Mouse (Mus musculus) heart, postnatal 0 days (tissue): ENCODE data around the gene Slbp. TPM values are rescaled to one million over a fixed set of nuclear protein-coding genes. Genes with fewer than 3 reads are reported as not detected.

ENCODE experiments used
- ATAC-seq: fragments of 200-750 bp; cut with Nextera tagmentation; 2 replicates; pipeline ENCODE4 v1.8.0; 2017; ENCODE audit warnings: low read depth, moderate number of reproducible peaks, moderate library complexity; ENCODE audit not compliant: insufficient read depth
- DNase-seq: peaks from one replicate; pipeline ENCODE4 v3.0.0-alpha.2; 2016; ENCODE audit warnings: low spot score
- H3K27ac ChIP-seq: fragments of 300-500 bp; sonication (generic); 2 replicates; pipeline ENCODE4 v1.5.1; 2014; ENCODE audit warnings: low read depth, mild to moderate bottlenecking
- H3K27me3 ChIP-seq: fragments of 300-500 bp; sonication (generic); 2 replicates; pipeline ENCODE4 v1.6.1; 2014; ENCODE audit warnings: low read length, mixed read lengths; ENCODE audit not compliant: control insufficient read depth, insufficient read depth
- H3K36me3 ChIP-seq: fragments of 300-500 bp; sonication (generic); replicated peaks from 2 replicates; pipeline ENCODE4 v1.6.1; 2014; ENCODE audit warnings: low read length, mixed read lengths; ENCODE audit not compliant: control insufficient read depth, insufficient read depth
- H3K4me1 ChIP-seq: fragments of 300-500 bp; sonication (generic); 2 replicates; pipeline ENCODE4 v1.6.1; 2014; ENCODE audit warnings: antibody characterized with exemption; ENCODE audit not compliant: control insufficient read depth, insufficient read depth
- H3K4me2 ChIP-seq: fragments of 300-500 bp; sonication (generic); 2 replicates; pipeline ENCODE4 v1.6.1; 2014; ENCODE audit warnings: low read depth, mild to moderate bottlenecking, low read length, moderate library complexity
- H3K4me3 ChIP-seq: fragments of 300-500 bp; sonication (generic); 2 replicates; pipeline ENCODE4 v1.5.1; 2014; ENCODE audit warnings: low read depth, low read length
- H3K9ac ChIP-seq: fragments of 300-500 bp; sonication (generic); replicated peaks from 2 replicates; pipeline ENCODE4 v1.6.1; 2014; ENCODE audit warnings: low read depth, low read length, mixed read lengths
- H3K9me3 ChIP-seq: fragments of 300-500 bp; sonication (generic); replicated peaks from 2 replicates; pipeline ENCODE4 v1.6.1; 2016; ENCODE audit warnings: low read length; ENCODE audit not compliant: control insufficient read depth
- CTCF ChIP-seq: IDR thresholded peaks from 2 replicates; pipeline ENCODE4 v1.5.1; 2016; ENCODE audit warnings: antibody characterized with exemption, control low read depth, low read depth
- EP300 ChIP-seq: IDR thresholded peaks from 2 replicates; pipeline ENCODE4 v1.6.1; 2016; ENCODE audit warnings: antibody characterized with exemption, low read depth
- WGBS: fragments of 180-500 bp; shearing (Covaris S2); extraction: QIAGEN DNeasy Blood & Tissue Kit; methylation state at CpG from one replicate; pipeline ENCODE4 v1.1.7; 2014; 5-methylcytosine and 5-hydroxymethylcytosine counted together
- polyA plus RNA-seq: library from polyadenylated mRNA; unstranded; fragments of >200 nt; fragmentation: Nextera tagmentation; extraction: Ambion mirVana; gene quantifications from 2 replicates; pipeline ENCODE4 v1.2.1, GENCODE M21; 2015
- total RNA-seq: library from RNA; depleted of rRNA; stranded (reverse); fragments of >200 nt; gene quantifications from 2 replicates; pipeline ENCODE4 v1.2.3, GENCODE M21; 2014; ENCODE audit warnings: low replicate concordance

Gene Slbp
- total and polyA plus RNA-seq, 2 experiments from 2014 or later = 65.4 to 90.6 TPM

DNA sequence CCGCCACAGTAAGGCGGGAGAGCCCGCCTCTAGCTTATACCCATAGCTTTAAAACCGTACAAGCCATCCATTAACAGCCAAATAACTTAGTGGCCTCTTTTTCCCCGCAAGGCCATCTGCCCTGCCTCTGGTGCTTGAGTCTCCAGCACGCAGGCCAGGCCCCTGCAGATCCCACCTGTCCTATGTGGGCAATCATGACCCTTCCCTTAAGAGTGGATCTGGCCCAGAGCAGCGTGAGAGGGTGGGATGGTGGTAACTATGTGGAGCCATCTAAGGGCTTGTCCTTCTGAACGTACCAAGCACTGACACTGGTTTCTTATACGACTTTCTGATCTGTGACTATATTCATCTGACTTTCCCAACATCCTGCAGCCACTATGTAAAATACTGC, 404 bp upstream of the Slbp start:
- Histone ChIP-seq H3K36me3 (peaks cover 40% of the 10 kb centered on the region), H3K9ac (no peak overlapping the region; the same call in 1 of the 2 replicates), H3K27ac (peak overlapping the region; percentile 17; the same call in 1 of the 2 replicates), H3K9me3 (no peaks in the 10 kb centered on the region), H3K4me1 (peaks cover 26% of the 10 kb centered on the region), H3K4me3 (peak overlapping the region; percentile 66), H3K4me2 (peak overlapping the region; percentile 68), H3K27me3 (no peaks in the 10 kb centered on the region)
- 4% methylated on average over 9 of the region's 9 CpGs for WGBS
- 0 out of 2 replicates have a peak, but pooled peaks have one; percentile 0 for ATAC-seq
- no peak for DNase-seq
- no peak for TF ChIP-seq CTCF
- TF ChIP-seq EP300 = no peak

GRCm38 (mm10) chr5:33651541-33651920, 843 bp downstream of the Slbp start:
- TF ChIP-seq CTCF = no peak
- no peak for TF ChIP-seq EP300
- peak overlapping the region; percentile 96 for H3K27ac ChIP-seq
- H3K36me3 ChIP-seq = peaks cover 51% of the 10 kb centered on the region
- no peaks in the 10 kb centered on the region for H3K9me3 ChIP-seq
- peak overlapping the region; percentile 66 for H3K4me3 ChIP-seq
- no peaks in the 10 kb centered on the region for H3K27me3 ChIP-seq
- DNase-seq (peak; percentile 32), ATAC-seq (no peak)
- H3K4me2 ChIP-seq = peak overlapping the region; percentile 68
- H3K9ac ChIP-seq = peak overlapping the region; percentile 54
- under 1% methylated on average over 11 of the region's 11 CpGs for WGBS
- H3K4me1 ChIP-seq = peaks cover 20% of the 10 kb centered on the region

GRCm38 (mm10) chr5:33651017-33651416, 1.4 kb downstream of the Slbp start:
- Histone ChIP-seq H3K27ac (peak overlapping the region; percentile 96), H3K4me1 (peaks cover 17% of the 10 kb centered on the region), H3K36me3 (peaks cover 56% of the 10 kb centered on the region), H3K9me3 (no peaks in the 10 kb centered on the region), H3K27me3 (no peaks in the 10 kb centered on the region), H3K9ac (peak overlapping the region; percentile 54), H3K4me2 (peak overlapping the region; percentile 68), H3K4me3 (peak overlapping the region; percentile 66)
- ATAC-seq (no peak), DNase-seq (no peak)
- TF ChIP-seq CTCF (no peak), EP300 (no peak)
- WGBS = 7% methylated on average over 2 of the region's 2 CpGs

DNA sequence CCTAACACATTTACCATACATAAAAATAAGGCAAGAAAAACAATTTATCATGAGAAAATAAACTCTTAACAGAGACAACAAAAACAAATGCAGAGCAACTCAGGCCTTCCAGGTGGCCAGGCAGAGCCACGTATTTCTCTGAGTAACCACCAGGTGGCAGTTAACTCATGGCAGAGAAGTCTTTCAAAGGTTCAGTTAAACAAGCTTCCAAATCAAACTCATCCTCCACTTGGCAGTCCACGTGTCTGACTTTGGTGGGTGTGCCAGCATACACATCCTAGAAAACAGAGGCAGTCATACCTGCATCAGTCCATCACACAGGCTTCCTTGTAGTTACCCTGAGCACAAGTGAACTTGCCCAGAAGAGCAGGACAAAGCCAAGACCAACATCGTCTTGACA, 11.7 kb downstream of the Slbp start:
- no peaks in the 10 kb centered on the region for H3K9me3 ChIP-seq
- TF ChIP-seq CTCF (peak; percentile 78), EP300 (no peak)
- no peak overlapping the region for H3K9ac ChIP-seq
- no peak overlapping the region for H3K27ac ChIP-seq
- H3K4me2 ChIP-seq = no peak overlapping the region
- peak; percentile 53; the same call in 1 of the 2 replicates for ATAC-seq
- peak; percentile 78 for DNase-seq
- no peaks in the 10 kb centered on the region for H3K27me3 ChIP-seq
- WGBS = 34% methylated on average over 3 of the region's 3 CpGs
- H3K36me3 ChIP-seq = peaks cover 58% of the 10 kb centered on the region
- H3K4me1 ChIP-seq = no peaks in the 10 kb centered on the region
- no peak overlapping the region for H3K4me3 ChIP-seq

- no peak for ATAC-seq
- 39% methylated on average over 4 of the region's 4 CpGs for WGBS
- H3K27ac ChIP-seq = peak overlapping the region; percentile 21; the same call in 1 of the 2 replicates
- H3K4me2 ChIP-seq = no peak overlapping the region
- H3K4me1 ChIP-seq = no peaks in the 10 kb centered on the region
- peaks cover 41% of the 10 kb centered on the region for H3K36me3 ChIP-seq
- TF ChIP-seq CTCF = no peak
- TF ChIP-seq EP300 = no peak
- H3K4me3 ChIP-seq = no peak overlapping the region
- DNase-seq = no peak
- no peak overlapping the region for H3K9ac ChIP-seq
- no peaks in the 10 kb centered on the region for H3K9me3 ChIP-seq
- H3K27me3 ChIP-seq = no peaks in the 10 kb centered on the region
Measured at GRCm38 (mm10) chr5:33638826-33639225, 13.5 kb downstream of the Slbp start.
